Mouse (Mus musculus) olfactory bulb, adult 2 months (tissue): ENCODE measurements around the gene Zcchc14.

Experiments used
- CTCF ChIP-seq: fragments of 200-500 bp; IDR thresholded peaks from 2 replicates; pipeline ENCODE4 v1.5.1; 2012; ENCODE audit warnings: low read depth, mild to moderate bottlenecking, low read length, moderate library complexity; ENCODE audit not compliant: insufficient read depth
- POLR2A ChIP-seq: fragments of 200-500 bp; IDR thresholded peaks from 2 replicates; pipeline ENCODE4 v1.6.1; 2012; ENCODE audit warnings: mild to moderate bottlenecking, low read depth, low read length, moderate library complexity; ENCODE audit not compliant: insufficient read depth

GRCm38 (mm10) chr8:121550056-121550455, 102.6 kb downstream of the Zcchc14 start:
- TF ChIP-seq CTCF (no peak), POLR2A (no peak)
